Mouse (Mus musculus) neural tube, embryonic 14.5 days (tissue): Measurements from ENCODE around the gene Cdt1. TPM values are rescaled to one million over a fixed set of nuclear protein-coding genes. Genes with fewer than 3 reads are reported as not detected.

Source experiments
- ATAC-seq: fragments of 200-750 bp; cut with Nextera tagmentation; 2 replicates; pipeline ENCODE4 v1.8.0; 2017; ENCODE audit warnings: low read depth, mild to moderate bottlenecking, moderate TSS enrichment, moderate library complexity
- H3K27ac ChIP-seq: fragments of 300-500 bp; sonication (generic); 2 replicates; pipeline ENCODE4 v1.5.1; 2014; ENCODE audit warnings: low read depth, mild to moderate bottlenecking, control low read depth, low read length, moderate library complexity, mixed read lengths
- H3K27me3 ChIP-seq: fragments of 300-500 bp; sonication (generic); 2 replicates; pipeline ENCODE4 v1.6.1; 2014; ENCODE audit warnings: low read length; ENCODE audit not compliant: control insufficient read depth, insufficient read depth
- H3K36me3 ChIP-seq: fragments of 300-500 bp; sonication (generic); 2 replicates; pipeline ENCODE4 v1.6.1; 2014; ENCODE audit warnings: low read length, mixed read lengths; ENCODE audit not compliant: control insufficient read depth, insufficient read depth
- H3K4me1 ChIP-seq: fragments of 300-500 bp; sonication (generic); 2 replicates; pipeline ENCODE4 v1.6.1; 2014; ENCODE audit warnings: low read length; ENCODE audit not compliant: control insufficient read depth, insufficient read depth
- H3K4me2 ChIP-seq: fragments of 300-500 bp; sonication (generic); 2 replicates; pipeline ENCODE4 v1.6.1; 2014; ENCODE audit warnings: mild to moderate bottlenecking, low read depth, low read length, control low read depth
- H3K4me3 ChIP-seq: fragments of 300-500 bp; sonication (generic); 2 replicates; pipeline ENCODE4 v1.5.1; 2014; ENCODE audit warnings: low read depth, low read length, control low read depth, mixed read lengths
- H3K9ac ChIP-seq: fragments of 300-500 bp; sonication (generic); replicated peaks from 2 replicates; pipeline ENCODE4 v1.6.1; 2014; ENCODE audit warnings: low read depth, mild to moderate bottlenecking, control low read depth, low read length, mixed read lengths
- H3K9me3 ChIP-seq: fragments of 300-500 bp; sonication (generic); 2 replicates; pipeline ENCODE4 v1.6.1; 2016; ENCODE audit warnings: low read length; ENCODE audit not compliant: control insufficient read depth
- WGBS: fragments of 180-500 bp; shearing (Covaris S2); extraction: QIAGEN DNeasy Blood & Tissue Kit; methylation state at CpG from one replicate; pipeline ENCODE4 v1.1.7; 2014; 5-methylcytosine and 5-hydroxymethylcytosine counted together
- polyA plus RNA-seq: library from polyadenylated mRNA; unstranded; fragments of >200 nt; fragmentation: Nextera tagmentation; extraction: Ambion mirVana; gene quantifications from 2 replicates; pipeline ENCODE4 v1.2.1, GENCODE M21; 2014

The Cdt1 gene
- polyA plus RNA-seq, 1 experiment from 2014 or later = 4.7 TPM

GRCm38 (mm10) chr8:122527937-122528336 lies 39.9 kb upstream of the Cdt1 start:
- H3K4me3 ChIP-seq = no peak overlapping the region
- 91% methylated on average over 3 of the region's 3 CpGs for WGBS
- H3K4me2 ChIP-seq = no peak overlapping the region
- H3K9ac ChIP-seq = no peak overlapping the region
- no peaks in the 10 kb centered on the region for H3K36me3 ChIP-seq
- H3K9me3 ChIP-seq = no peaks in the 10 kb centered on the region
- H3K4me1 ChIP-seq = peaks cover 21% of the 10 kb centered on the region
- no peak overlapping the region for H3K27ac ChIP-seq
- H3K27me3 ChIP-seq = no peaks in the 10 kb centered on the region
- no peak for ATAC-seq

DNA sequence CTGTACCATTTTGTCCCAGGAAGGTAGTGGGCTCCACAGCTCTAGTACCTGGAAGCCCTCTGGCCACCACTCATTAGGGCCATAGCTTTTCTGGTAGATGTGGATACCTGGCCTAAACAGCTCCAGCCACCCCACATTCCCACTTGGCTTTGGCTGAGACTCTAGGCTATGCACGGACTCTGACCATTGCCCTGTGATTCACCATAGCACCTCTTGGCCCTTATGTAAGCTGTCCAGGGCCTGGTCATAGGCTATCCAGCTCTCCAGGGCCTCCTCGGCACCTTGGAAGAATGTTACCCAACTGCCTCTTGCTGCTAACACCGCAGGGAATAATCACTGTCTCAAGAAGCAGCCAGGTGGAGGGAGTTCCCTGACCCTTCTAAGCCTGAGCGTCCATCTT lies 38.7 kb upstream of the Cdt1 start:
- 93% methylated on average over 4 of the region's 4 CpGs for WGBS
- no peaks in the 10 kb centered on the region for H3K9me3 ChIP-seq
- no peak for ATAC-seq
- no peaks in the 10 kb centered on the region for H3K36me3 ChIP-seq
- H3K4me1 ChIP-seq = peaks cover 9% of the 10 kb centered on the region; the same call in 1 of the 2 replicates
- no peak overlapping the region for H3K4me2 ChIP-seq
- H3K4me3 ChIP-seq = no peak overlapping the region
- H3K9ac ChIP-seq = no peak overlapping the region
- no peaks in the 10 kb centered on the region for H3K27me3 ChIP-seq
- H3K27ac ChIP-seq = no peak overlapping the region

DNA sequence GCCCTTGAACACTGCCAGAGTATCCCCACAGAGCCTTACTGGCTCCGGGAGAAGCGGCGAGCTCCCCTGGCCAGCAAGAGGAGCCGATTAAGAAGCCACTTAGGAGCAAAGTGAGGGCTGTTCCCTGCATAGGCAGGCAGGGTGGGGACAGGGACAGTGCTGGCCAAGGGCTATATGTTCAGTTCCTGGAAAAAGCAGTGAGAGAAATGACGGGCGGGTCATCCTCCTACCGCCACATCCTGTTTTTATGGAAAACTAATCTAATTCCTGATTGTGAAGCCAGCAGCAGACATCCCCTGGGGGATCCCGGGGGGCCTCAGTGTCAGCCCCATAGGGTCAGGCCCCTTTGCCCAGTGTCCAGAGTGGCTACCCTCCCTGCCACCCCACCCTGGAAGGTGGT lies 36.5 kb upstream of the Cdt1 start:
- 87% methylated on average over 8 of the region's 8 CpGs for WGBS
- H3K36me3 ChIP-seq = no peaks in the 10 kb centered on the region
- no peaks in the 10 kb centered on the region for H3K9me3 ChIP-seq
- no peak overlapping the region for H3K4me2 ChIP-seq
- no peaks in the 10 kb centered on the region for H3K27me3 ChIP-seq
- ATAC-seq = no peak
- H3K4me1 ChIP-seq = no peaks in the 10 kb centered on the region
- H3K27ac ChIP-seq = no peak overlapping the region
- H3K4me3 ChIP-seq = no peak overlapping the region
- no peak overlapping the region for H3K9ac ChIP-seq

DNA sequence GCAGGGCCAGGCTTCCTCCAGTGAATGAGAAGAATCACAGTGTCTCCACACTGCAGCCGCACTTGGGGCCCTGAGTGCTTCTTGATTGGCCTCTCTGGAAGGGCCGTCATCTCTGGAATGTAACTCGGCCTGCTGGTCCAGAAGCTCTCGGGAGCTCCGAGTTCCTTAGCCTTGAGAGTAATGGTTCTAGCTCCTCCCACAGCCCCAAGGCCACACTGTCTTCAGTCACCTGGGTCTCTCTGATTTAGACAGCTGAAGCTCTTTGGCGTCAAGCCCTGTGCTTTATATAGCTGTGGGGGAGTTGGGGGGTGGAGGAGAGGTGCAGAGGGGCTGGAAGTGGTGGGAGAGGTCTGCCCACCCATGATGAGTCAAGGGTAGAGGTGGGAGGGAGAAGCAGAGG lies 30.8 kb upstream of the Cdt1 start:
- no peak for ATAC-seq
- H3K9me3 ChIP-seq = no peaks in the 10 kb centered on the region
- no peaks in the 10 kb centered on the region for H3K4me1 ChIP-seq
- no peak overlapping the region for H3K4me3 ChIP-seq
- H3K27ac ChIP-seq = no peak overlapping the region
- no peaks in the 10 kb centered on the region for H3K27me3 ChIP-seq
- H3K4me2 ChIP-seq = no peak overlapping the region
- 46% methylated on average over 6 of the region's 6 CpGs for WGBS
- no peak overlapping the region for H3K9ac ChIP-seq
- H3K36me3 ChIP-seq = no peaks in the 10 kb centered on the region

DNA sequence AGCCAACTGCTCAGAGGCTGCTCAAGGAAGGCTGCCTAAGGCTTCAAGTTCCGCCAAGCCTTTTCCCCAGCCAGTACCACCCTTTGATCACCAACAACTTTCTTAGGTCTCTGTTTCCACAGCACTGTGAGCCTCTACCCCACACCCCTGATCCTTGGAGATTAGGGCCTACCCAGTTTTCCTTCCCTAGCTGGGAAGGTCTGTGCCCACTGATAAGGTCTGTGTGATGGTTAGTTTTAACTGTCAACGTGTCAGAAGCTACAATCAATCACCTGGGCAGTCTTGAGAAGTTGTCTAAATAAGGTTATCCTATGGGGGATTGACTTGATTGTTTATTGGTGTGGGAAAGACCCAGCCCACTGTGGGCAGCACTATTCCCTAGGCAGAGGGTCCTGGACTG lies 30.0 kb upstream of the Cdt1 start:
- no peak overlapping the region for H3K4me3 ChIP-seq

GRCm38 (mm10) chr8:122538310-122539076 lies 29.3 kb upstream of the Cdt1 start:
- H3K4me3 ChIP-seq = no peak overlapping the region
- 95% methylated on average over 9 of the region's 9 CpGs for WGBS
- ATAC-seq = no peak
- H3K27ac ChIP-seq = no peak overlapping the region
- no peaks in the 10 kb centered on the region for H3K9me3 ChIP-seq
- no peak overlapping the region for H3K9ac ChIP-seq
- H3K4me1 ChIP-seq = no peaks in the 10 kb centered on the region
- no peaks in the 10 kb centered on the region for H3K27me3 ChIP-seq
- no peak overlapping the region for H3K4me2 ChIP-seq
- no peaks in the 10 kb centered on the region for H3K36me3 ChIP-seq

More for the DNA sequence above, 30.0 kb upstream of the Cdt1 start:
- no peak for ATAC-seq
- H3K27ac ChIP-seq = no peak overlapping the region
- H3K4me1 ChIP-seq = no peaks in the 10 kb centered on the region
- no peak overlapping the region for H3K4me2 ChIP-seq
- no peaks in the 10 kb centered on the region for H3K9me3 ChIP-seq
- 88% methylated on average over 2 of the region's 2 CpGs for WGBS
- H3K36me3 ChIP-seq = no peaks in the 10 kb centered on the region
- H3K27me3 ChIP-seq = no peaks in the 10 kb centered on the region
- H3K9ac ChIP-seq = no peak overlapping the region

GRCm38 (mm10) chr8:122544138-122544537 lies 23.7 kb upstream of the Cdt1 start:
- Histone ChIP-seq H3K36me3 (no peaks in the 10 kb centered on the region), H3K4me1 (no peaks in the 10 kb centered on the region), H3K27me3 (no peaks in the 10 kb centered on the region), H3K4me3 (no peak overlapping the region), H3K27ac (no peak overlapping the region), H3K4me2 (no peak overlapping the region), H3K9me3 (no peaks in the 10 kb centered on the region), H3K9ac (no peak overlapping the region)
- no peak for ATAC-seq
- 91% methylated on average over 8 of the region's 8 CpGs for WGBS

DNA sequence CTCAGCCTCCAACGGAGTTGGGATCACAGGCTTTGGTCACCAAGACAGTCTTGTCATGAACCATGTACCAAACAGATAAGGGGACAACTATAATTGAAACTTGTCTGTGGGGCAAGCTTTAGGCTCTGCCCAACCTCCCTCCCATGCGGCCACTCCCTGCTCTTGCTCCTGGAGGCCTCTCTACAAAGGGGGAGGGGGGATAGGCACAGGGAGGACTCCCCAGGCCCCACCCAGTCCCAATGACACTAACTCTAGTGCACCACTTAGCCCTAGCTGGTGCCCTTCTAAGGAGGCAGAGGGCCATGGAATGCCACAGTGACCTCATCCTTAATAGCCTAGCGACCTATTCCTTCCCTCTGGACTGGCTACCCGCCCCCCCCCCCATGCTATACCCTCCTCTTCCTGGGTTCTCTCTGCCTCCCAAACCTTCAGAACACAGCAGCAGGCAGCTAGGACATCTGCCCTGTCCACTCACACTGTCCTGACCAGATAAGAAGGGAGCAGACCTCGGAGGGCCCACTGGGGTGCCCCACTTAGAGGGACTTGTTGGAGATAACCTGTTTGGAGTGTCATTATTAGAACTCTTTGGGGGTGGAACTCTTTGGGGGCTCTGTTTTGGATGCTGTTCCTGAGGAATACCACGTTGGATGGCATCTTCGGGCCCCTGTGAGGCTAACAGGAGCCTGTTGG lies 21.6 kb upstream of the Cdt1 start:
- no peaks in the 10 kb centered on the region for H3K36me3 ChIP-seq
- WGBS = 92% methylated on average over 6 of the region's 7 CpGs

GRCm38 (mm10) chr8:122546811-122547453 lies 20.9 kb upstream of the Cdt1 start:
- Histone ChIP-seq H3K4me3 (no peak overlapping the region), H3K4me2 (no peak overlapping the region; the same call in 1 of the 2 replicates), H3K36me3 (no peaks in the 10 kb centered on the region), H3K9ac (no peak overlapping the region), H3K27me3 (peaks cover 19% of the 10 kb centered on the region), H3K27ac (no peak overlapping the region), H3K9me3 (no peaks in the 10 kb centered on the region), H3K4me1 (0 out of 2 replicates have a peak, but pooled peaks cover 2% of the 10 kb centered on the region)
- WGBS = 60% methylated on average over 24 of the region's 24 CpGs
- ATAC-seq = no peak

More for the DNA sequence above, 21.6 kb upstream of the Cdt1 start:
- Histone ChIP-seq H3K4me1 (0 out of 2 replicates have a peak, but pooled peaks cover 2% of the 10 kb centered on the region), H3K9me3 (no peaks in the 10 kb centered on the region), H3K27ac (no peak overlapping the region), H3K4me3 (no peak overlapping the region), H3K9ac (no peak overlapping the region), H3K27me3 (peaks cover 12% of the 10 kb centered on the region; the same call in 1 of the 2 replicates), H3K4me2 (no peak overlapping the region)
- no peak for ATAC-seq
